9 mouse cellular contexts compared by ENCODE assay signal in genomic region chr4:84675171-84675973, GRCm38 (mm10). TPM values are rescaled to one million over a fixed set of nuclear protein-coding genes. Genes with fewer than 3 reads are reported as not detected.
A peak's percentile ranks its signal among the peaks of the same experiment; 100 is the strongest.
DNase-seq lines count a peak whose midpoint lies in the region; ATAC-seq and TF ChIP-seq lines count a peak whose summit lies in the region.
"Had no signal": no experiment of that assay in that cellular context is flagged by ENCODE, and none has a peak within 500 bp of the region (broad histone marks: within the 10 kb centered on the region; RNA-seq: fewer than 3 reads in every experiment).

Gene Bnc2 (minus strand): TSS chr4:84675275.

- WGBS in liver, postnatal 0 days (ENCODE audit: insufficient replicate concordance) = under 1% methylated on average over 44 of the region's 80 CpGs
- under 1% methylated on average over 74 of the region's 80 CpGs for WGBS in olfactory bulb, adult 2 months

- no peak within 1 kb of the TSS for H3K9ac ChIP-seq in liver, postnatal 0 days (replicated peaks)

- peak within 1 kb of the TSS; percentile 88 for H3K4me2 ChIP-seq in liver, postnatal 0 days (ENCODE audit: low read depth, low read length)

- H3K4me1 ChIP-seq in liver, postnatal 0 days (ENCODE audit: insufficient read depth) = peaks cover 3% of the 10 kb centered on the region; the same call in 1 of the 2 replicates
- H3K4me1 ChIP-seq in olfactory bulb, adult 2 months (ENCODE audit: control insufficient read depth, insufficient read depth, low read length) = peaks cover 18% of the 10 kb centered on the region; the same call in 1 of the 2 replicates

- 0 out of 2 replicates have a peak, but pooled peaks have one; percentile 2 for TF ChIP-seq CTCF in liver, postnatal 0 days (IDR thresholded peaks at IDR 0.05; ENCODE audit: low read depth)
- TF ChIP-seq CTCF in olfactory bulb, adult 2 months (IDR thresholded peaks at IDR 0.05; ENCODE audit: insufficient read depth, low read depth, low read length) = no peak

- no peak within 1 kb of the TSS for H3K27ac ChIP-seq in liver, postnatal 0 days (ENCODE audit: low read depth)
- H3K27ac ChIP-seq in olfactory bulb, adult 2 months (ENCODE audit: insufficient read depth, low read depth, low read length) = no peak within 1 kb of the TSS

- no peak for ATAC-seq in liver, postnatal 0 days

- peak; percentile 11 for DNase-seq in right cerebral cortex, postnatal 14 days
- DNase-seq in right cerebral cortex, postnatal 36 days (ENCODE audit: low spot score in 2 of 2) = no peak
- DNase-seq in embryo, embryonic 10.5 days (ENCODE audit: low spot score) = peak; percentile 67
- peak; percentile 60 to 67 for DNase-seq in heart, adult 18-20 months
- peak; percentile 25 for DNase-seq in kidney, adult 11 months
- peak; percentile 40 for DNase-seq in liver, postnatal 0 days
- no peak for DNase-seq in c-Kit-positive CD71-positive TER-119-positive erythroid progenitor cells, embryonic 14.5 days (ENCODE audit: low spot score)

- no peak for TF ChIP-seq POLR2A in olfactory bulb, adult 2 months (IDR thresholded peaks at IDR 0.05; ENCODE audit: insufficient read depth, low read depth, low read length)

- no peaks in the 10 kb centered on the region for H3K36me3 ChIP-seq in liver, postnatal 0 days (replicated peaks; ENCODE audit: insufficient read depth, low read length)

- no peak for TF ChIP-seq EP300 in liver, postnatal 0 days (IDR thresholded peaks at IDR 0.05; ENCODE audit: low read depth)

- peaks cover 59% of the 10 kb centered on the region for H3K27me3 ChIP-seq in liver, postnatal 0 days (ENCODE audit: insufficient read depth, low read length)

- H3K9me3 ChIP-seq in liver, postnatal 0 days (ENCODE audit: low read length) = no peaks in the 10 kb centered on the region

- H3K4me3 ChIP-seq in liver, postnatal 0 days (ENCODE audit: low read depth, low read length) = peak within 1 kb of the TSS; percentile 52
- H3K4me3 ChIP-seq in olfactory bulb, adult 2 months (ENCODE audit: insufficient read depth, low read depth, low read length) = peak within 1 kb of the TSS; percentile 62

RNA-seq across cellular contexts. Expression of gene Bnc2, which starts in this region (rescaled TPM):
- total RNA-seq in heart, adult 18-20 months (2021) = 1 to 10 TPM; 5.6 to 6.4 TPM
- polyA plus RNA-seq in liver, postnatal 0 days (2015; fragmentation: Nextera tagmentation; extraction: Ambion mirVana) = 0.32 and 0.33 TPM in 2 replicates
- polyA plus RNA-seq in olfactory bulb, adult 2 months (2012; ENCODE audit: insufficient read depth, insufficient read length, low replicate concordance, missing spikeins) = not detected in 2 replicates
- total RNA-seq: neutrophil, adult 5-6 weeks had no signal

Comparison
In these comparisons a context has a peak if more than half of its experiments do, and no peak if none do; other contexts are left out.
1. DNase-seq: peak in right cerebral cortex, postnatal 14 days (single experiment), embryo, embryonic 10.5 days (single experiment), heart, adult 18-20 months (2 of 2) and kidney, adult 11 months (single experiment); none in right cerebral cortex, postnatal 36 days (0 of 2) and c-Kit-positive CD71-positive TER-119-positive erythroid progenitor cells, embryonic 14.5 days (single experiment).
2. Peak in DNase-seq, H3K4me3 ChIP-seq and H3K4me2 ChIP-seq in liver, postnatal 0 days; RNA of the gene not detected or under 1 TPM.